Mouse (Mus musculus): ENCODE results near the gene Tmem258.

Tmem258 gene

DNA sequence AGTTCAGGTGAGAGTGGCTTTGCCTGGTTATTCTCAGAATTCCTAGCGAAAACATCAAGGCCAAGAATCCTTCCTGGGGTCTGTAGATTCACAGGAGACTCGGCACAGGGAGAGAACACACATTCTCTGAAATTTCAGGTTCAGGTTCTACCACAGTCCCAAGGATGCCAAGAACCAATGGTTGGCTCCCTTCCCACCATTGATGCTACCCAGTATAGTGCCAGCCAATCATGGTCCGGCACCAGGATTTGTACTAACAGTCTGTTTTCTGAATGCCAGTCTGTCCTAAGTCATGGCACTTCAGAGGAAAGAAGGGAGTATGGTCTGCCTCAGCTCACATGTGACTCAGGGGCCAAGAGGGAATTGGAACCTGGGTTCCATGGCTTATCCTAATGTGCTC is 17.9 kb upstream of the Tmem258 start:
- DNase-seq (ENCODE audit: low read depth) = no peak

DNA sequence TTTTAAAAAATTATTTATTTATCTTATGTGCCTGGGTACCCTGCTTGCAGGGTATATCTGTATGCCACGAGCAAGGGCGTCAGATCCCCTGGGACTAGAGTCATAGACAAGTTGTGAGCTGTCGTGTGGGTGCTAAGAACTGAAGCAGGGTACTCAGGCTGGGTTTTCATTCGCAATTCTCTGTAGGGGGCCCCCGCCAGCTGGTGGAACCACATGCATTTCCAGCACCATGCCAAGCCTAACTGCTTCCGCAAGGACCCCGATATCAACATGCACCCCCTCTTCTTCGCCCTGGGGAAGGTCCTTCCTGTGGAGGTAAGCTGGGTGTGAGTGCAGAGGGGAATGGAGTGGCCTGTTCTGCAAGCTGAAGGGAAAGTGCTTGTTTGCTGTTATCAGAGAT is 17.2 kb upstream of the Tmem258 start:
- DNase-seq (ENCODE audit: low read depth) = no peak

DNA sequence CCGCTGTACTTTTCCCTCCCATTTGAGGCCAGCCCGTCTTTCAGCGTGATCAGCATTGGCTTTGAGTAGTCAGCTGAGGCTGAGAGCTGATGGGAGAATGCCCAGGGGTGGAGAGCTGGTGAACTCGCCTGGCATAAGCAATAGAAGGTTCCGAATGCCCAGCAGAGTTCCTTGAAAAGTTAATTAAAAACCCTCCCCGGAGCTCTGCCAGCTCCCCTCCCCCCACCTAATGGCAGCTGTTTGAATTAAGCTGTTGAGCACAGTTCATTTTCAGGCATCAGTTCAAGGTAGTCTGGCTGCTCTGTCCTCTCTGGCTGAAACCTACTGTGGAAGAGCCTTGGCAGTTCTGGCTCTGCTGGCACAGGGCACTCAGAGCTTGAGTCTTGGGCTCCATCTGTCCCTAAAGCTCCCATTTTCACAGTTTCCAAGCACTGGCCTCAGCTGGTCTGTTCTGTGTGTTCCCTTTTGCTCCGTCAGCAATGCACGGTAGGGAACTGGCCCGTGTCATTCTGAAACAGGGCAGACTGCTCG is 15.5 kb upstream of the Tmem258 start:
- DNase-seq (ENCODE audit: low read depth) = no peak

DNA sequence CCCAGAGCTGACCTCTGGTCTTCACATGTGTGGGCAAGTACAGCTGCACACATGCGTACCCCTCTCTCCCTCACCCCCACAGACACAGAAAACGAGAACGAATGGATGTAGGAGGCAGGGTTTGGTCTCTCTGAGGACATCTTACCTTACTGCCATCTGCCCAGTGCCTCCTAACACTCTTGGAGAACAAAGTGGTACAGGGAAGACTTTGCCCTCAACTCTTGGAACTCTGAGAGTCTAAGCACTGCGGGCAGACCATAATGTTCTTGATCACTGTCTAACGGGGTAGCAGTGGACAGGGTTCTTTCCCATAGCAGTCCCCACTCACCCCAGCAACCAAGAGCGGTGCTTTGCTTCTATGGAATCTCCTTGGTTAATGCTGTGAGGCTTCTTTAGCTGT is 14.8 kb upstream of the Tmem258 start:
- no peak for DNase-seq (ENCODE audit: low read depth)

DNA sequence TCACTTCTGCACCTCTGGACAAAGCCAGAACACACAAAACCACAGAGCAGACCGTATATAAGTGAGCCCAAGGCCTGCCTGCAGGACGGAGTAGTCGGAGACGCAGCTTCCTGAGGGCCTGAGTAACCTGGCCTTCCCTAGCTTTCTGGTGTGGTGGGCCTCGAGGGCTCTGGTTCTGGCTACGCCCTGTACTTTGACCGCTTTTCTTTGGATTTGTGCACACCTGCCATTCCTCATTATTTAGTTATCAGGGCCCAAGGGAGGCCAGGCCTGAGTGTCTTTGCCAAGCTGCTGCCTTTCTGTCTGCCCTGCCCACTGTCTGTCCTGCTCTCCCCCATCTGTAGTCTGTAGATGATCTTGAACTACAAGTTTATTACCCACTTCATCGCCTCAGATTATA is 13.9 kb upstream of the Tmem258 start:
- no peak for DNase-seq (ENCODE audit: low read depth)

DNA sequence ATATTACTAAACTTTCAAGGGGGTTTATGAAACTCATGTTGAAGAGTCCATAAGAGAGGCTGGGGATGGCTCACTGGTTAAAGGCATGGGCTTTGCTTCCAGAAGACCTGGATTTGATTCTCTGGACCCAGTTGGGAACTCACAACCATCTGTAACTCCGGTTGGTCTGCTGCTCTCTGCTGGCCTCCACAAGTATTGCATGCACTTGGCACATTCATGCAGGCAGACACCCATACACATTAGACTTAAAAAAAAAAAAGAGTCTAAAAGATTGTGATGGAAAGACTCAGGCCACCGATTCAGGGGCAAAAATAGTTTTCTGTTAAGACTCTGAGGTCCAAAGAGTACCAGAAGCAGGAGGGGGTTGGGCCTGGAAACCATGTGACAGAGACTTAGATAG is 13.0 kb upstream of the Tmem258 start:
- DNase-seq (ENCODE audit: low read depth) = peak; percentile 80

DNA sequence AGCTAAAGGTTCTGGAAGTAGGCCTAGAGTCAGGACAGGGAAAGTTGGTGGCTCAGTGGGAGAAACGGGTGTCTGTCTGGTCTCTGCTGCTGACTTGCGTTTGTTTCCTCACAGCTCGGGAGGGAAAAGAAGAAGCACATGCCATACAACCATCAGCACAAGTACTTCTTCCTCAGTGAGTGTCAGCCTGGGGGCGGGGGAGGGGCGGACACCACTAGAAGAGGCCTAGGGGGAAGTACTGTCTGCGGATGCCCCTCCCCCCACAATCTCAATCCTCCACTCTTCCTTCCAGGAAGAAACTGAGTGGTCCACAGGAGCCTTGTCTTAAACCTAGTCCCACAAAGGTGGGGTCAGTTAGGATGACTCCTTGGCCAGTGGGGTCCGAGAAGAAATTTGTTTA is 12.5 kb upstream of the Tmem258 start:
- peak; percentile 28 for DNase-seq (ENCODE audit: low read depth)

DNA sequence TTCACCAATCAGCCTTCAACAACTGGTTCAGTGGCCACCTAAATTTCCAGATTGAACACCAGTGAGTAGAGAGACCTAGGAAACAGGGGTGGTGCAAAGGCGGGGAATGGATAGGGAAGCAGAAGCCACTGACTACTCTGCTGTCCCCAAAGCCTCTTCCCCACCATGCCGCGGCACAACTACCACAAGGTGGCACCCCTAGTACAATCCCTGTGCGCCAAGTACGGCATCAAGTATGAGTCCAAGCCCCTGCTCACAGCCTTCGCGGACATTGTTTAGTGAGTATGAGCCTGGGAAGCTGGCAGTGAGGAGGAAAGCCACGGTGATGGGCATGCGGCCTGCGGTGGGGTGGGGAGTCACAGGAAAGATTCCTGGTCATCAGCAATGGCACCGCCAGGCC is 9.5 kb upstream of the Tmem258 start:
- DNase-seq (ENCODE audit: low read depth) = no peak

DNA sequence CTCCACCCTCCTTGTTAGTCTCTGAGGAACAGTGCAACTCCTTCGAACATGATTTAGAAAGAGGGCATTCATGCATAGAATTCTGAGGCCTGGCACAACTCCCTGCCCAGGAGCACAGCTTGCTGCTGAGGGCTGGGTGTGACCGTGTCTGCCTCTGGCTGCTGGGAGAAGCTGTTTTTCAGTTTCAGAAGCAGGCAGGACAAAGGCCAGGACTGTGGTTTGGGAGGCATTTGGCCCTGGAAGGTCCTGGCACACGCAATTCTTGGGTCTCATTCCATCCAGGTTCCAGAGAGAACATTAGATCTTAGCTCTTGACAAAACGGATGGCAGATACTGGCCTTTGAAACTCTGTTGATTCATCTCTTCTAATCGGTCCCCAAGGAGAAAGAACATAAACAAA is 8.6 kb upstream of the Tmem258 start:
- no peak for DNase-seq (ENCODE audit: low read depth)

DNA sequence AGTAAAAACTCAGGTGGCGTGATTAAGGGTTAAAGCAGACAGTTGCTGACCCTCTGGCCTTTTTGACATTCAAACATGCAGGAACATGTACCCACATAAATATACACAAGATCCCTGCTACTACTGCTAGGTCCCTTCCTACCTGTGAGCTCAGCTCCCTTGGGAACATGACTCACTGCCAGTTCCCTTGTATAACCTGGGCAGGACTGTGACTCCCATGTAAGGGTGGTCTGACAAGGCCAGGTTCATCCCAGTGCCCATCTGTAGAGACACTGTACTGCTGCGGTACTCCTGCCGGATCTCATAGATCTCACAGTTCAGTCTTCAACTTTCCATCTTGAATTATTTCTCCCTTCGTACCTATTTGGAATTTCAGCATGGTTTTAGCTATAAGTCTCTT is 6.7 kb upstream of the Tmem258 start:
- DNase-seq (ENCODE audit: low read depth) = no peak

DNA sequence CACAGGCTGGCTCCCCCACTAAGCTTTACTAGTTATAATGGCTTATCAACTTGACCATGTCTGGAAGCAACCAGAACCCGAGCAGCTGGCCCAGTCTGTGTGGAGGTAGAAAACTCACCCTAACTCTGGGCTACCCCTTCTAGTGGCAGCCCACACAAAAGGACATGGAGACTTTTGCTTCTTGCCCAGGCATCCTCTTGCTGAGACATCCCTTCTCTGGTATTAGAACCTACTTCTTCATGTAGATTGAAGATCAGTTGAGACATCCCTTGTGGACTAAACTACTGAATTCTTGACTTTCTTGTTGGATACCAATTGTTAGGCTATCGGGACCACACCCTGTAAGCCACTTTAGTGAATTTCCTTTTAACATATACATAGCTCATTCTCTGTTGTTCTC is 5.5 kb upstream of the Tmem258 start:
- DNase-seq (ENCODE audit: low read depth) = no peak

DNA sequence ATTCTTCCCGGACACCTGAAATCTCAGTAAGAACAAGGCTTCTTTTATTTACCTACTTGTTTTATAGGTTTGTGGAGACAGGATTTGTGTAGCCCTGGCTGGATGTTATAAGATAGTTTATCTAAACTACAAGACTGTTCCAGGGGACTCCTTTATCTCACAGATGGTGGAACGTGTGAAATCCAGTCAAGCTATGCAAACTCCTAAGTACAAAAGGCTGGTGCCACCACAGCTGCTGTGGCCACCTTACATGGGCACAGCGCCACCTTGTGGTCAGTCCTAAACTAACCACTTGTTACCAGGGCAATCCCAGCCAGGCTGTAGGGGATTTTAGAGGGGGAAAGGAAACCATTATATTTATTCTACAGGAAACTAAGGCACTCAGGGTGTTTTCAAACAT is 5.1 kb upstream of the Tmem258 start:
- peak; percentile 87 for DNase-seq (ENCODE audit: low read depth)

DNA sequence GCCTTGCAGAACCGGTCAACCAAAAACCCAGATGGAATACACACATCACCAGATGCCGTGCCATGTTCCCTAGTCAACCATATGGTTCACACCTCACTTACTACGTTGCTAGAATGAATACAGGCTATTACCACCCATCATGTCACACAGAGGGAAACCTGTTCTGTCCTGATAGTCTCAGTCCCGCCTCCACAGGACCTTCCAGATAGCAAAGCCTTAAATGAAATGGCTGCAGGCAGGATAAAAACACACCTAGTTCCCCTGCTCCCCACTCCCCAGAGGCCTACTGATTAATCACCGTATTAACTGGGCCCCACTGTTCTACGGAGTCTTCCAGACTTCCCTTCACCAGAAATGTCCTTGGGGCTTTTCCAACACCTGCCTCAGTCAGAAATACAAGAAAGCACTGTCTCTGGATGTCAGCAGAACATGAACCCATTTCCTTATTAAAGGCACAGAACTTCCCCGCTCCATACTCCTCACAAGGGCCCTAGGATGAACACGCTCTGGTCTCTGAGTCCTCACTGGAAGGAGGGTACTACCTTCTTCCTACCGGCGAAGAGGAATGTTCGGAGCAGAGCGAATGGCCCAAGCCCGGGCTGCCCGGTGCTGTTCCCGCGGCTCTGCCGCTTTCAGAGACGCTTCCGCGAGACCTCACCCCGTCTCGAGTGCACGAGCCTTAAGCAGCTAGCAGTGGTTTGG is 517 bp upstream of the Tmem258 start:
- DNase-seq (ENCODE audit: low read depth) = no peak

DNA sequence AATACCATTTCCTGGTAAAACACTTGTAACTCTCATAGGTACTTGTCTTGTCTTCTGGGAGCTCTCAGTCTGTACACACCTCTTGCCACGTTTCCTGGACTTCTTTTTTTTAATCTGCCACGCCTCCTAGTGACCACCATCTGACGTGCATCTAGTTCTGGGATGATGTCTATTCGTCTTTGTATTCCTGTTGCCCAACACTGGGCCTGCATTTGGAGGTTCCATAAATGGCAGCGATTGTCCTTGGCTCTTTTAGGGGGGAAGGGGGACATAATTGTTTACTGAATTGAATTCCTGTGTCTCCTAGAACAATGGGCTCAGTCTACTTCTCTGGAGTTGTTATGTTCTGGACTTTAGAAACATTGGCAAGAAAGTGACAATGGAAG is 795 bp downstream of the Tmem258 start:
- DNase-seq (ENCODE audit: low read depth) = peak; percentile 87

DNA sequence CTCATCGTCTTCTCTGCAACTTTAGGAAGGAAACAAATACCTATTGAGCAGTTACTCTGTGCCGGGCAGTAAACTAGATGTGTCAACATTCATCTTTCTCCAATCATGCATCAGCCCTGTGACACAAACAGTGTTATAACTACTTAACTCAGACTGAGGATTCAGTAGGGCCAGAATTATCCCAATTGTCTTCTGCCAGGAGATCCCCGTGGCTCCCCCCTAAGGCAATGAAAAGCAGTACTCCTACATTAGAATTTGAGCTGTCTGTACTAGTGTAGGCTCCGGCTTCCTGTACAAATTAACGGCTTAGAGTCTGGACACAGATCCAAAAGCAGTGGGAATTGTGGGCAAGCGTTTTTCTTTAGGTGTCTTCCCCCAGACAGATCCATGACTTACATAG is 1.2 kb downstream of the Tmem258 start:
- no peak for DNase-seq (ENCODE audit: low read depth)

DNA sequence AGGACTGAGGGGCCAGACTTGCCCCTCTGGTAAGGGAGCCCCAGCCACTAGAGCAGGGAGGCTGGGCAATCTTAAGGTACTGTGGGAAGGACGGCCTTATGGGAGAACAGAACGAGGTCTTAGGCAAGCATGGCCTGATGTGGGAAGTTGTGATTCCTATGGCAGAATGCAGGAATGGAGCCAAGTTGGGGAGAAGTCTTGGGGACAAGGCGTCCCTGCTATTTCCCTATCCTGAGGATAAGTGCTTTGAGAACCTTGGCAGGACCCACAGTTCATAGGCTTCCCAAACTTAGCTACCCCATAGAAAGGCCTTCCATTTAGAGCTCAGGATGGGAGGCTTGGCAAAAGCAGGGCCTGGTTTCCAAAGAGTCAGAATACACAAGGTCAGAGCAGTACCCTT is 5.0 kb downstream of the Tmem258 start:
- no peak for DNase-seq (ENCODE audit: low read depth)

DNA sequence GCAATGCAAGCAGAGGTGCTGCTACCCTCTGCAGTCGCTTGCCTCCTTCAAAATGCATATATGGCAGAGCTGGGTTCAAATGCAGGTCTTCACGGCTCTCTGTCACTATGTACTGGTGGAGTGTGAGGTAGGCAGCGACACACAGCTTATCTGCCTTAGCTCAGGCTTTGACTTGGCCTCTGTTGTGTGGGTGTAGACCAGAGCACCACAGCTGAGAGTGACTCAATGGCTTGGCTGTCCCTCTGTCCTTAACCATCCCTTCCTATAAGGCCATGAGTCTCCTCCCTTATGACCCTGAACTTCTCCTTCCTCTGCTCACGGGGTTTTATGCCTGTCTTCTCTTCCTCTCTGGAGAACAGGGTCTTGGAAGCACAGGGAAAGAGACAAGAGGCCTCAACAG is 7.1 kb downstream of the Tmem258 start:
- DNase-seq (ENCODE audit: low read depth) = no peak

DNA sequence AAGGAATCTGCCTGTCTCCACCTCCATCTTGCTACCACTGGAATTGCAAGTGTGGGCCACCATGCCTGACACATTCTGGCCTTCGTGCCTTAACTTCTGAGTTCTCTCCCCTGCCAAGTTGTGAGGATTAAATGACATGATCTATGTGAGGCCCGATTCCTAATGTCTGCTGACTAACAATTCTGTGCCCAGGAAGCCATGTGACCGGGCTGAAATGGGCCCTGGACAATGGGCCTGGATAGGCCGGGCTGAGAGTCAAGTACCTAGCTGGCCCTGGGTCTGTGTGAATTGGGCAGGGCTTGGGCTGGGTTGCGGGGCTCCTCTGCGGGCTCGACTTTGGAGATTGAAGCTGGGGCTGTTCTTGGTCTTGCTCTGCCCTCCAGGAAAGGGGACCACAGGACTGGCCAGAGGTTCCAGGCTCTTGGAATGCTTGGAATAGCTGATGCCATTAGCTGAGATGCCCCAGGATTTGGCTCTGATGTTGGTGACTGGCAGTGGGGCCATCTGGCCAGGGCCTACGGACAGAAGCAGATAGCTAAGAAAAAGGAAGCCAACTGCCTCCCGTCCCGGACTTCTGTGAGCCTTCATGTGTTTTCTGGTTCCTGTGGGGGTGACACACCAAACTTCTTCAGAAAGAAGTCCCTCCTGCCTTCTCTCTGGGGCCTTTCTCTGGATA is 10.1 kb downstream of the Tmem258 start:
- DNase-seq (ENCODE audit: low read depth) = no peak

DNA sequence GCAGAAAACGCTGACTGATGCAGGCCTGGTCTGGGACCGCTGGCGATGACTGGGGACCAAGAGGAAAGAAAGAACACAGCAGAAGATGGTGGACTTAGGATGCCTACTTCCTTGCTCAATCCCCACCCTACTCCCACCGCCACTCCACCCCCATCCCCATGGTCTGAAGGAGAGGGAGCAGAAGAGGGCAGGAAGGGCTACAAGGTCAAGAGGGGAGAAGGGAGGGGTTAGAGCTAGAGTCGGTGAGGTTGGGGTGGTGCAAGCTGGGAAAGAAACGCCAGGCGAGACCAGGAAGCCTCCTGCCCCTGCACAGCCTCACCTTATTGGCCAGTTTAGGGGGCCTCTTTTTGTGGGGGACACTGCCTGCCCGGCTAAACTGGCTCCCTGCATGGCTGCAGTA is 12.3 kb downstream of the Tmem258 start:
- no peak for DNase-seq (ENCODE audit: low read depth)

DNA sequence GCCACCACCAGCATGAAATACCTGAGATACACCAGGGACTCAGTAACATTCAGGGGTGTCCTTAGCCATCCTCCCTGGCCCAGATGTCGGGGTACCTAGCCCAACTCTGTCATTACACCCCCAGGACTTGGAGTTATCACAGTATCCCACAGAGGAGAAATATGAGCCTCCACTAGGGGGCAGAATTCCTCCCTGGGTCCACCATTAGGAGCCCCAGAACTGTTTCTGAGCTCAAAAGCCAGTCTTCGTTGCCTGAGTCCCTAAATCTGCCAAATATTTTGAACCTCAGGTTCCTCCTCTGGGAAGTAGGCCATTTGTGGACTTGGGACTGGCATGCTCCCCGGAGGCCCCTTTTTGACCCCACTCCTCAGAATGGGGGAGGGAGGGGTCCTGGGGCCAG is 15.3 kb downstream of the Tmem258 start:
- peak; percentile 66 for DNase-seq (ENCODE audit: low read depth)

DNA sequence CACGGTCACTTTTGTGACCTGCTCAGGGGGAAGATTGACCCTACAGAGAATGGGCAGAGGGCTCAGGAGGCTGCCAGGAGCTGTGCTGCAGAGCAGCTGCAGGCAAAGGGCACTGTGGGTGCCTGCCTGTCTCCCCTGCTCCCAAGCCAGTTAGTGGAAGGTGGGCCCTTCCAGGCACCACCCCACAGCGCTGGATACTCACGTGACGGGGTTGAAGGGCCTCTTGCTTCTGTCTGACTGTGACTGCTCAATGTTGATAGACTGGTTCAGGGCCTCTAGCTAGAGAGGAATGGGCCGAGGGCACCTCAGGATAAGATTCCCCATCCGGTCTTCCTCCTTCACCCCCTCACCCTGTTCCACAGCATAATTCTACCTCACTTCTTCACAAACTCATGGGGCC is 15.8 kb downstream of the Tmem258 start:
- DNase-seq (ENCODE audit: low read depth) = no peak

DNA sequence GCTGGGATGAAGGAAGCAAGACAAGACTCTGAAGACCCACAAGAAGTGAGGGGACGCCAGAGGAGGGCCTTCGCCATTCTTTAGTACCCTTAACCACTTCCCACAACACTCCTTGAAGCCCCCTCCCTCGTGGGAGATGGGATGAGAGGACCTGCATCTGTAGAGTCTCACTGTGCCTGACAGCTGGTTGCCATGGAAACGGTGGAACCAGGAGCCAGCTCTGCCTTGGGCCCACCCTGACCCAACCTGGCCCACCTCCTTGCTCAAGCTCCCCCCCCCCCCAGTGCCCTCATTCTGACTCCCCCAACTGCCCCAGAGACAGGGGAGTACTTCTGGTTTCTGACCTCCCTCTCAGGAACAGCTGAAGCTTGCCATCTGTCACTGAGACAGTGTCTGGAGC is 17.8 kb downstream of the Tmem258 start:
- no peak for DNase-seq (ENCODE audit: low read depth)

DNA sequence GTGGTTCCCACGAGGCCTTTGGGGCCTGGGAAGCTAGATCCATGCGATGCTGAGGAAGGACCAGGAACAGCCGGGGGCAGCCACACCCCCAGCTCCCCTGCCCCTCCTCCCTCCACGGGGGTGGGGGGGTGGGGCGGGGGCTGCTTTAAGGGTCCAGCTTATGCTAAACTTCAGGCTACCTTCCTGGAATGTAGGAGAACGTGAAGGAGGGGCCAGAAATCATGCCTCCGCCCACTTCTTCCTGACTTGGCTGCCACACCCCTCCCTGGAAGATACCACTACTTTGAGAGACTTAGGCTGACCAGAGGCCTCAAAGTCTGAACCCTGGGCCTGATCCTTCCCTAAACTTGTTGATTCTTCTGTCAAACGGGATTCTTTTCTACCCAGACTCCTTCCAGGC is 18.8 kb downstream of the Tmem258 start:
- no peak for DNase-seq (ENCODE audit: low read depth)

DNA sequence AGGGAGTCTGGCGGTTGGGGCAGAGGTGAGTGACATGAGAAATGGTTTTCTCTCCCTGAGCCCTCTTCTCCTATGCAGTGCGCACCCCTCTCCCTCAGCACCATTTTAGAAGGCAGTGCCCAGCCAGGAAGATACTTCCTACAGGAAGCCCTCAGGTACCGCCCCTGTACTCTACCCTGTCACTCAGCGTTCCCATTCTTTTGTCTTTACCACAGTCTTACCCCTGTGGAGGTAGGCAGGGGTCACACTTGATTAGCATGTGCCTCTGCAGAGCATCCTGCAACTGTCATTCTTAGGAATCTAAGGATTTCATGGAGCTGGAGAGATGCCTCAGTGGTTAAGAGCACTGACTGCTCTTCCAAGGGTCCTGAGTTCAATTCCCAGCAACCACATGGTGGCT is 19.7 kb downstream of the Tmem258 start:
- no peak for DNase-seq (ENCODE audit: low read depth)

Measured in induced T-regulatory cell, adult 2 months (primary cell).